Mouse (Mus musculus) intestine, embryonic 16.5 days (tissue): ENCODE measurements at regions not wholly inside any gene's neighbourhood (a gene's known extent, or its start where the extent isn't known, plus 50 kb on each side); places are given as distances from the start of the nearest gene placed in this dataset.

Experiments
- ATAC-seq: fragments of 200-750 bp; cut with Nextera tagmentation; 2 replicates; pipeline ENCODE4 v1.8.0; 2017; ENCODE audit warnings: moderate TSS enrichment, moderate library complexity
- H3K27ac ChIP-seq: fragments of 300-500 bp; sonication (generic); 2 replicates; pipeline ENCODE4 v1.5.1; 2014; ENCODE audit warnings: mild to moderate bottlenecking, low read length
- H3K27me3 ChIP-seq: fragments of 300-500 bp; sonication (generic); replicated peaks from 2 replicates; pipeline ENCODE4 v1.6.1; 2014; ENCODE audit warnings: low read length, control low read depth, mixed read lengths; ENCODE audit not compliant: control insufficient read depth, insufficient read depth
- H3K36me3 ChIP-seq: fragments of 300-500 bp; sonication (generic); 2 replicates; pipeline ENCODE4 v1.6.1; 2014; ENCODE audit warnings: low read length, control low read depth; ENCODE audit not compliant: control insufficient read depth, insufficient read depth
- H3K4me1 ChIP-seq: fragments of 300-500 bp; sonication (generic); 2 replicates; pipeline ENCODE4 v1.6.1; 2014; ENCODE audit warnings: low read length, control low read depth, mixed read lengths; ENCODE audit not compliant: control insufficient read depth, insufficient read depth
- H3K4me2 ChIP-seq: fragments of 300-500 bp; sonication (generic); 2 replicates; pipeline ENCODE4 v1.6.1; 2014; ENCODE audit warnings: low read depth, low read length, control low read depth
- H3K4me3 ChIP-seq: fragments of 300-500 bp; sonication (generic); 2 replicates; pipeline ENCODE4 v1.5.1; 2014; ENCODE audit warnings: mild to moderate bottlenecking, low read length
- H3K9ac ChIP-seq: fragments of 300-500 bp; sonication (generic); 2 replicates; pipeline ENCODE4 v1.6.1; 2014; ENCODE audit warnings: low read depth, low read length
- H3K9me3 ChIP-seq: fragments of 300-500 bp; sonication (generic); 2 replicates; pipeline ENCODE4 v1.6.1; 2016; ENCODE audit warnings: low read length, control low read depth; ENCODE audit not compliant: control insufficient read depth
- WGBS: fragments of 180-500 bp; shearing (Covaris S2); extraction: QIAGEN DNeasy Blood & Tissue Kit; methylation state at CpG from one replicate; pipeline ENCODE4 v1.1.7; 2014; 5-methylcytosine and 5-hydroxymethylcytosine counted together

GRCm38 (mm10) chr4:142826250-142826893, 386.4 kb downstream of the Prdm2 start:
- no peaks in the 10 kb centered on the region for H3K27me3 ChIP-seq
- no peak overlapping the region for H3K4me2 ChIP-seq
- no peaks in the 10 kb centered on the region for H3K36me3 ChIP-seq
- no peak overlapping the region for H3K4me3 ChIP-seq
- H3K4me1 ChIP-seq, result no peaks in the 10 kb centered on the region; the same call in 1 of the 2 replicates
- 45% methylated on average over 13 of the region's 13 CpGs for WGBS
- no peaks in the 10 kb centered on the region for H3K9me3 ChIP-seq
- ATAC-seq, result no peak
- no peak overlapping the region for H3K9ac ChIP-seq
- no peak overlapping the region for H3K27ac ChIP-seq

GRCm38 (mm10) chr4:142825786-142826185, 387.0 kb downstream of the Prdm2 start:
- no peak overlapping the region for H3K4me2 ChIP-seq
- no peaks in the 10 kb centered on the region; the same call in 1 of the 2 replicates for H3K4me1 ChIP-seq
- H3K27ac ChIP-seq, result no peak overlapping the region
- H3K36me3 ChIP-seq, result no peaks in the 10 kb centered on the region
- H3K9ac ChIP-seq, result no peak overlapping the region
- H3K4me3 ChIP-seq, result no peak overlapping the region
- no peak for ATAC-seq
- 37% methylated on average over 5 of the region's 5 CpGs for WGBS
- no peaks in the 10 kb centered on the region for H3K27me3 ChIP-seq
- no peaks in the 10 kb centered on the region for H3K9me3 ChIP-seq

- H3K4me1 ChIP-seq, result no peaks in the 10 kb centered on the region
- 57% methylated on average over 6 of the region's 6 CpGs for WGBS
Measured at GRCm38 (mm10) chr4:142818440-142818839, 394.4 kb downstream of the Prdm2 start.

GRCm38 (mm10) chr4:142816986-142817385, 395.8 kb downstream of the Prdm2 start:
- no peaks in the 10 kb centered on the region for H3K4me1 ChIP-seq
- no peaks in the 10 kb centered on the region for H3K27me3 ChIP-seq
- no peak overlapping the region for H3K9ac ChIP-seq
- no peaks in the 10 kb centered on the region for H3K9me3 ChIP-seq
- no peak for ATAC-seq
- 83% methylated on average over 1 of the region's 1 CpGs for WGBS
- H3K36me3 ChIP-seq, result no peaks in the 10 kb centered on the region
- no peak overlapping the region for H3K4me3 ChIP-seq
- no peak overlapping the region for H3K4me2 ChIP-seq
- H3K27ac ChIP-seq, result no peak overlapping the region

More at GRCm38 (mm10) chr4:142818440-142818839, 394.4 kb downstream of the Prdm2 start:
- no peak overlapping the region for H3K4me2 ChIP-seq
- no peaks in the 10 kb centered on the region for H3K36me3 ChIP-seq
- H3K4me3 ChIP-seq, result no peak overlapping the region
- no peak overlapping the region for H3K9ac ChIP-seq
- ATAC-seq, result no peak
- H3K9me3 ChIP-seq, result no peaks in the 10 kb centered on the region
- H3K27ac ChIP-seq, result no peak overlapping the region
- no peaks in the 10 kb centered on the region for H3K27me3 ChIP-seq

- Histone ChIP-seq H3K9ac (no peak overlapping the region), H3K36me3 (no peaks in the 10 kb centered on the region), H3K9me3 (no peaks in the 10 kb centered on the region), H3K4me1 (no peaks in the 10 kb centered on the region), H3K27ac (no peak overlapping the region), H3K4me2 (no peak overlapping the region), H3K4me3 (no peak overlapping the region), H3K27me3 (no peaks in the 10 kb centered on the region)
- 85% methylated on average over 2 of the region's 2 CpGs for WGBS
- ATAC-seq, result no peak
Measured at GRCm38 (mm10) chr4:142803819-142804218, 409.0 kb downstream of the Prdm2 start.

- Histone ChIP-seq H3K4me2 (no peak overlapping the region), H3K4me1 (no peaks in the 10 kb centered on the region), H3K4me3 (no peak overlapping the region), H3K36me3 (no peaks in the 10 kb centered on the region), H3K27ac (no peak overlapping the region), H3K9ac (no peak overlapping the region), H3K9me3 (no peaks in the 10 kb centered on the region), H3K27me3 (no peaks in the 10 kb centered on the region)
- 49% methylated on average over 5 of the region's 5 CpGs for WGBS
- no peak for ATAC-seq
Measured at GRCm38 (mm10) chr4:142799291-142799690, 413.5 kb downstream of the Prdm2 start.

GRCm38 (mm10) chr4:142798834-142799233, 414.0 kb downstream of the Prdm2 start:
- ATAC-seq, result no peak
- no peaks in the 10 kb centered on the region for H3K9me3 ChIP-seq
- no peak overlapping the region for H3K9ac ChIP-seq
- WGBS, result 63% methylated on average over 6 of the region's 6 CpGs
- no peak overlapping the region for H3K27ac ChIP-seq
- no peaks in the 10 kb centered on the region for H3K4me1 ChIP-seq
- H3K36me3 ChIP-seq, result no peaks in the 10 kb centered on the region
- no peak overlapping the region for H3K4me2 ChIP-seq
- no peaks in the 10 kb centered on the region for H3K27me3 ChIP-seq
- no peak overlapping the region for H3K4me3 ChIP-seq

GRCm38 (mm10) chr4:142792606-142792970, 420.2 kb downstream of the Prdm2 start:
- H3K4me1 ChIP-seq, result no peaks in the 10 kb centered on the region
- H3K27me3 ChIP-seq, result no peaks in the 10 kb centered on the region
- H3K9ac ChIP-seq, result no peak overlapping the region
- H3K27ac ChIP-seq, result no peak overlapping the region
- WGBS, result 48% methylated on average over 2 of the region's 2 CpGs
- no peak for ATAC-seq
- no peaks in the 10 kb centered on the region for H3K9me3 ChIP-seq
- H3K4me3 ChIP-seq, result no peak overlapping the region
- H3K36me3 ChIP-seq, result no peaks in the 10 kb centered on the region
- H3K4me2 ChIP-seq, result no peak overlapping the region

GRCm38 (mm10) chr4:142791823-142792605, 420.8 kb downstream of the Prdm2 start:
- Histone ChIP-seq H3K4me3 (no peak overlapping the region), H3K36me3 (no peaks in the 10 kb centered on the region), H3K4me1 (no peaks in the 10 kb centered on the region), H3K27ac (no peak overlapping the region), H3K27me3 (no peaks in the 10 kb centered on the region), H3K9me3 (no peaks in the 10 kb centered on the region), H3K4me2 (no peak overlapping the region), H3K9ac (no peak overlapping the region)
- WGBS, result 82% methylated on average over 3 of the region's 3 CpGs
- no peak for ATAC-seq
